Mouse (Mus musculus): ENCODE data around the gene Usp12. TPM values are rescaled to one million over a fixed set of nuclear protein-coding genes. Genes with fewer than 3 reads are reported as not detected.
A peak's percentile ranks its signal among the peaks of the same experiment; 100 is the strongest.

The Usp12 gene
- polyA plus RNA-seq, 1 experiment from 2014 or later = 16.5 TPM

- WGBS = 81% methylated on average over 12 of the region's 12 CpGs
- Histone ChIP-seq H3K4me3 (no peak overlapping the region), H3K4me1 (0 out of 2 replicates have a peak, but pooled peaks cover 4% of the 10 kb centered on the region)
These were observed 60.7 kb downstream of the Usp12 start for GRCm38 (mm10) chr5:146733888-146734640.

DNA sequence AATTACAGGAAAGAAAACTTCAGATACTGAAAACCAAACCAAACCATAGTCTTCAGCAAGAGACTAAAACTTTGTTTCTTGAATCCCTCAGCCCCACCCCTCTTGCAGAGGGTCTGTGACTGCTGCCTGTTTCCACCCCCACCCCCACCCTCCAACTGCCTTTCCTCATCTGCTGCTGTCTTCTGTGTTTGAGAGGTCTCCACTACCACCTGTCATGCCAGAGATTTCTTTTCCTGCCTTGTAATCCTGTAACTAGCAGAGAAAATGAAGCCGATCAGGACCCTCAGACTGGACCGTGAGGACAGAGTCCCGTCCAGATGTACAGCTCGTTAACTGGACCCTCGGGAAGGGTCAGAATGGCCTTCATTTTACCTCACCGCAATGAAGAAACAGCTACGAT is 61.4 kb downstream of the Usp12 start:
- H3K36me3 ChIP-seq = peaks cover 23% of the 10 kb centered on the region
- H3K27ac ChIP-seq (replicated peaks) = no peak overlapping the region
- 71% methylated on average over 7 of the region's 7 CpGs for WGBS
- H3K4me3 ChIP-seq = no peak overlapping the region
- H3K27me3 ChIP-seq = no peaks in the 10 kb centered on the region
- 0 out of 2 replicates have a peak, but pooled peaks cover 4% of the 10 kb centered on the region for H3K4me1 ChIP-seq
- no peak for ATAC-seq (replicated peaks)
- no peaks in the 10 kb centered on the region for H3K9me3 ChIP-seq
- H3K9ac ChIP-seq (replicated peaks) = no peak overlapping the region
- no peak overlapping the region for H3K4me2 ChIP-seq (replicated peaks)

More at GRCm38 (mm10) chr5:146733888-146734640, 60.7 kb downstream of the Usp12 start:
- Histone ChIP-seq H3K4me2 (replicated peaks) (no peak overlapping the region), H3K36me3 (peaks cover 26% of the 10 kb centered on the region), H3K27ac (replicated peaks) (no peak overlapping the region), H3K27me3 (no peaks in the 10 kb centered on the region), H3K9ac (replicated peaks) (no peak overlapping the region), H3K9me3 (no peaks in the 10 kb centered on the region)
- no peak for ATAC-seq (replicated peaks)

DNA sequence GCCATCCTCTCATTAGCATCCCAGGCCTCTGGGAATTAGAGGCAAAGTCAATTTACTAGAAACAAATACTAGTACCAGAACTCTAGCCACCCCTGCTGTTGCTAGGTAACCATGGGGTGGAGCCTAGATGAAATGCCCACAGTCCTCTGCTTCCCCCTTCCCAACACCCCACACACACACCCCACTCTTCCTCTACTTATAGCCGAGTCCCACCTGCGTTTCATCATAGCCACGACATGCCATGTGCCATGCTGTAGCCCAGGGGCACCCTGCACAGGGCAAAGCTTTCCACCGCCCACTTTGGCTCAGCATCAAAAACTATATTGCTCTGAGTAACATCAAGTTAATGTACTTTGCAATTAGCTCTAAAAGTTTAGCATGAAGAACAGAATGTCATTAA is 67.8 kb downstream of the Usp12 start:
- WGBS = 55% methylated on average over 4 of the region's 4 CpGs
- Histone ChIP-seq H3K9ac (replicated peaks) (no peak overlapping the region), H3K9me3 (no peaks in the 10 kb centered on the region), H3K27ac (replicated peaks) (no peak overlapping the region), H3K4me1 (peaks cover 5% of the 10 kb centered on the region), H3K36me3 (no peaks in the 10 kb centered on the region), H3K4me3 (no peak overlapping the region), H3K4me2 (replicated peaks) (no peak overlapping the region), H3K27me3 (no peaks in the 10 kb centered on the region)
- no peak for ATAC-seq (replicated peaks)

- no peak overlapping the region for H3K4me2 ChIP-seq (replicated peaks)
- no peaks in the 10 kb centered on the region for H3K27me3 ChIP-seq
- H3K9ac ChIP-seq (replicated peaks) = no peak overlapping the region
- H3K4me3 ChIP-seq = no peak overlapping the region
- WGBS = 51% methylated on average over 3 of the region's 3 CpGs
- H3K36me3 ChIP-seq = no peaks in the 10 kb centered on the region
- ATAC-seq (replicated peaks) = no peak
- peaks cover 9% of the 10 kb centered on the region for H3K4me1 ChIP-seq
- no peak overlapping the region for H3K27ac ChIP-seq (replicated peaks)
- no peaks in the 10 kb centered on the region for H3K9me3 ChIP-seq
These were observed 69.8 kb downstream of the Usp12 start for GRCm38 (mm10) chr5:146724956-146725355.

DNA sequence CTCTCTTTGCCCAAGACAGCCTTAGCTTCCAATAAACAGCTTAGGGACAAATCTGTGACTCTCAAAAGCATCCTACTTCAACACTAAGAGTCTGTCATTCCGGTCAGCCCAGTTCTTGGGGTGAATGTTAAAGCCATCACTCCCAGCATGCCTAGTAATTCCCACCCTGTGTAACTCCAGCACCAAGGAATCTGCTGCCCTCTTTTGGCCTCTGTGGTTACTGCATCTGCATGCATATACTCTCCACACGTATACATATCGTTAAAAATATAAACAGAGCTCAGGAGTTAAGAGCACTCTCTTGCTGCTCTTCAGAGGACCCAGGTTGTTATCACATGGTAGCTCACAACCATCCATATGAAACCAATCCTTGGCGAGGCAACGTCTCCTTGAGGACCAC is 71.4 kb downstream of the Usp12 start:
- no peak for ATAC-seq (replicated peaks)
- Histone ChIP-seq H3K27ac (replicated peaks) (no peak overlapping the region), H3K4me1 (peaks cover 9% of the 10 kb centered on the region), H3K4me2 (replicated peaks) (no peak overlapping the region), H3K9me3 (no peaks in the 10 kb centered on the region), H3K9ac (replicated peaks) (no peak overlapping the region), H3K36me3 (no peaks in the 10 kb centered on the region), H3K4me3 (no peak overlapping the region), H3K27me3 (no peaks in the 10 kb centered on the region)
- 94% methylated on average over 5 of the region's 5 CpGs for whole genome bisulfite sequencing

GRCm38 (mm10) chr5:146722226-146722625 is 72.6 kb downstream of the Usp12 start:
- peak overlapping the region; percentile 54 for H3K27ac ChIP-seq (replicated peaks)
- no peaks in the 10 kb centered on the region for H3K9me3 ChIP-seq
- 59% methylated on average over 14 of the region's 14 CpGs for WGBS
- ATAC-seq (replicated peaks) = peak; percentile 55; the same call in 1 of the 2 replicates
- H3K4me3 ChIP-seq = no peak overlapping the region
- peaks cover 9% of the 10 kb centered on the region for H3K4me1 ChIP-seq
- H3K4me2 ChIP-seq (replicated peaks) = peak overlapping the region; percentile 19
- no peak overlapping the region for H3K9ac ChIP-seq (replicated peaks)
- no peaks in the 10 kb centered on the region for H3K36me3 ChIP-seq
- H3K27me3 ChIP-seq = no peaks in the 10 kb centered on the region

DNA sequence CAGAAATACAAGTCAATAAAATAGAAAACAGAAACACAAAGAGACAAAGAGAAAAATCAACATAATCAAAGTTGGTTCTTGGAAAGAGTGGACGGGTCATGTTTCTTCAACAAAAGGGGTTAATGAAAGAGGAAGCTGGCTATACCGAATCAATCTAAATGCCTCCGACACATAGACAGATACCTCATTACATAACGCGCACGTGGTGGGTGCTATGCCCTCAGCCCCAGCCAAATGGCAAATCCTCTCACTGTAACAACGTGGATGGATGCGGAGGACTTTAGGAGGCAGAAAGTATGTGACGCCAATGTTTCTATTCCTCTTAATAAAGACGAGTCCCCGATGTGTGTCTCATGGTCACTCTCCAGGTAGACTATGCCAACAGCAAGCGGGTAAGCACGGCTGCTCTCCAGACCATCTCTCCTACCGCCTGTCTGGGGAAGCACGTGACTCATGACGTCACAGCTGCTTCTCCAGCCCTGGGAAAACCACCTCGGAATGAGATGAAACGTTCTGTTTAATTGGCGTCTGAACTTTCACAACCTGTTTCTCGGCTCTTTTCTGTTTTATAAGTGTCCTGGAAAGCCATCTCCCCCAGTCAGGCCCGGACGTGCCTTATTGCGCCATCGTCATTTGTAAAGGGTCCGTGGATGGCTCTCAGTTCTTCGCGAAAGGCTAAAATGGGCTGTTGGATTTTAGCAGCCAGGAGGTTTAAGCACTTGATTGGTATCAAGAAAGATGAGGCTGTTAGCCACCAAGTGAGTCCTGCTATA is 75.0 kb downstream of the Usp12 start:
- Histone ChIP-seq H3K36me3 (no peaks in the 10 kb centered on the region), H3K4me2 (replicated peaks) (no peak overlapping the region), H3K9me3 (no peaks in the 10 kb centered on the region), H3K4me3 (no peak overlapping the region), H3K9ac (replicated peaks) (no peak overlapping the region), H3K4me1 (peaks cover 9% of the 10 kb centered on the region), H3K27ac (replicated peaks) (no peak overlapping the region), H3K27me3 (no peaks in the 10 kb centered on the region)
- 87% methylated on average over 27 of the region's 27 CpGs for WGBS
- ATAC-seq (replicated peaks) = no peak

GRCm38 (mm10) chr5:146713836-146714235 is 81.0 kb downstream of the Usp12 start:
- Histone ChIP-seq H3K36me3 (no peaks in the 10 kb centered on the region), H3K4me2 (replicated peaks) (no peak overlapping the region), H3K4me3 (no peak overlapping the region), H3K27ac (replicated peaks) (no peak overlapping the region), H3K9ac (replicated peaks) (no peak overlapping the region), H3K27me3 (no peaks in the 10 kb centered on the region), H3K9me3 (no peaks in the 10 kb centered on the region), H3K4me1 (peaks cover 14% of the 10 kb centered on the region)
- 93% methylated on average over 12 of the region's 12 CpGs for WGBS
- ATAC-seq (replicated peaks) = no peak

GRCm38 (mm10) chr5:146713088-146713487 is 81.7 kb downstream of the Usp12 start:
- Histone ChIP-seq H3K9me3 (no peaks in the 10 kb centered on the region), H3K4me3 (no peak overlapping the region), H3K27ac (replicated peaks) (peak overlapping the region; percentile 54), H3K4me1 (peaks cover 14% of the 10 kb centered on the region), H3K9ac (replicated peaks) (no peak overlapping the region), H3K4me2 (replicated peaks) (no peak overlapping the region), H3K27me3 (no peaks in the 10 kb centered on the region), H3K36me3 (no peaks in the 10 kb centered on the region)
- ATAC-seq (replicated peaks) = peak; percentile 17; the same call in 1 of the 2 replicates
- WGBS = 28% methylated on average over 9 of the region's 10 CpGs

DNA sequence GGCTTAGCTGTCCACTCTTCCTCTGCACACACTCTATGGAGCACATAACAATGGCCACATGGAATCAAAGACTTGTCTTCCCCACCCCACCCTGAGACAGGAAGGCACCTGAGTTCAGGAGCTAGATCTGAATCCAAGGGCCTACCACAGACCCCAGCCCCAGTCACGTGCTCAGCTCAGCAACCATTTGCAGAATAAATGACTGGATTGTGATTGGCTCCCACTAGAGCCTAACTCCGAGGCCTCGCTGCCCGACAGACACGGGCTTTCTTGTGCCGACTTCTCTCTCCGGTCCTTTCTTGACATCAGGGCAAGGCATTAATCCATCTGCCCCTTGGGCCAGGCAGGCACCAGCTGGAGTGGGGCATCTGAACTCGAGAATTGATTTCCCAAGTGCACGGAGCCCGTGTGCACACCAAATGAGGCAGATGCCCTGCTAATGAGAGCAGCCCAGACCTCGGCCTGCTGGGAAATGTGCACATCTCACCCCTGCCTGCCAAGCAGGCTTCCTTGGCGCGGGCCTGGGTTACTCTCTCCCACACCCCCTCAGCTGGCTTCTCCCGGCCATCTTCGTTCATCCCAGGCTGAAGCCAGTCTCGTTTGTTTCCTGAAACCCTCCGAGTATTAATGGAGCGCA is 82.4 kb downstream of the Usp12 start:
- H3K27me3 ChIP-seq = no peaks in the 10 kb centered on the region
- peak overlapping the region; percentile 54 for H3K27ac ChIP-seq (replicated peaks)
- H3K4me2 ChIP-seq (replicated peaks) = no peak overlapping the region
- peak; percentile 77 for ATAC-seq (replicated peaks)
- H3K36me3 ChIP-seq = no peaks in the 10 kb centered on the region
- H3K4me3 ChIP-seq = no peak overlapping the region
- peaks cover 14% of the 10 kb centered on the region for H3K4me1 ChIP-seq
- no peak overlapping the region for H3K9ac ChIP-seq (replicated peaks)
- no peaks in the 10 kb centered on the region for H3K9me3 ChIP-seq
- 41% methylated on average over 18 of the region's 18 CpGs for WGBS

DNA sequence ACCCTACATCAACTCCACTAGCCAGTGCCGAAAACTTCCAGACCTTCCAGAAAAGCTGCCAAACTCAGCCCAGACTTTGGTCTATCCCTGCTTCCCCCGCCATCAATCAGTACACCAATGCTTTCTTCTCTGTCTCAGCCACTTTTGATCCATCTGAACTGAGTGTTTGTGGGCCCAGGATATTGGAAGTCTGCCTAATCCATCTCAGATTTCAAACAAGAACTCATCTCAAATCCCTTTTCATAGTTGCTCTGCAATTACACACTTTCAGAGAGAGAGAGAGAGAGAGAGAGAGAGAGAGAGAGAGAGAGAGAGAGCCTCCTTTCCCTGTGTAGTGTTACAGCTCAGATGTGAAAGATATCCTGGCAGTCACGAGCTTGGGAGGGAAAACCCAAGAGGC is 85.4 kb downstream of the Usp12 start:
- WGBS = 49% methylated on average over 3 of the region's 3 CpGs
- ATAC-seq (replicated peaks) = no peak
- no peaks in the 10 kb centered on the region for H3K36me3 ChIP-seq
- H3K27me3 ChIP-seq = no peaks in the 10 kb centered on the region
- no peak overlapping the region for H3K4me3 ChIP-seq
- H3K4me2 ChIP-seq (replicated peaks) = no peak overlapping the region
- H3K4me1 ChIP-seq = peaks cover 14% of the 10 kb centered on the region
- H3K9ac ChIP-seq (replicated peaks) = no peak overlapping the region
- H3K9me3 ChIP-seq = no peaks in the 10 kb centered on the region
- no peak overlapping the region for H3K27ac ChIP-seq (replicated peaks)

GRCm38 (mm10) chr5:146705815-146706408 is 88.9 kb downstream of the Usp12 start:
- no peak overlapping the region for H3K4me2 ChIP-seq (replicated peaks)
- no peak overlapping the region for H3K27ac ChIP-seq (replicated peaks)
- no peak overlapping the region for H3K4me3 ChIP-seq
- no peaks in the 10 kb centered on the region for H3K27me3 ChIP-seq
- H3K4me1 ChIP-seq = no peaks in the 10 kb centered on the region
- no peaks in the 10 kb centered on the region for H3K9me3 ChIP-seq
- H3K36me3 ChIP-seq = no peaks in the 10 kb centered on the region
- 10% methylated on average over 12 of the region's 12 CpGs for WGBS
- H3K9ac ChIP-seq (replicated peaks) = no peak overlapping the region
- peak; percentile 69; the same call in 1 of the 2 replicates for ATAC-seq (replicated peaks)

Measured in forebrain, embryonic 15.5 days (tissue).